Mouse (Mus musculus): ENCODE measurements at regions not wholly inside any gene's neighbourhood (a gene's known extent, or its start where the extent isn't known, plus 50 kb on each side); places are given as distances from the start of the nearest gene placed in this dataset.

- TF ChIP-seq CTCF (IDR thresholded peaks at IDR 0.05; ENCODE audit: borderline replicate concordance, insufficient read depth, low read length): no peak
- TF ChIP-seq POLR2A (IDR thresholded peaks at IDR 0.05; ENCODE audit: low read depth, low read length): no peak
Measured at GRCm38 (mm10) chr13:59895754-59896153, 72.8 kb upstream of the Tut7 start.
